Mouse (Mus musculus) neural tube, embryonic 15.5 days (tissue): ENCODE results near the gene Tmem132b. TPM values are rescaled to one million over a fixed set of nuclear protein-coding genes. Genes with fewer than 3 reads are reported as not detected.

Experiments
- ATAC-seq: fragments of 200-750 bp; cut with Nextera tagmentation; 2 replicates; pipeline ENCODE4 v1.8.0; 2017; ENCODE audit warnings: mild to moderate bottlenecking, moderate TSS enrichment, moderate library complexity; ENCODE audit not compliant: low FRiP score
- H3K27ac ChIP-seq: fragments of 300-500 bp; sonication (generic); replicated peaks from 2 replicates; pipeline ENCODE4 v1.5.1; 2015; ENCODE audit warnings: mild to moderate bottlenecking, inconsistent platforms
- H3K27me3 ChIP-seq: fragments of 300-500 bp; sonication (generic); replicated peaks from 2 replicates; pipeline ENCODE4 v1.6.1; 2015; ENCODE audit warnings: inconsistent platforms
- H3K36me3 ChIP-seq: fragments of 300-500 bp; sonication (generic); 2 replicates; pipeline ENCODE4 v1.6.1; 2015; ENCODE audit warnings: inconsistent platforms
- H3K4me1 ChIP-seq: fragments of 300-500 bp; sonication (generic); 2 replicates; pipeline ENCODE4 v1.6.1; 2015; ENCODE audit warnings: inconsistent platforms
- H3K4me2 ChIP-seq: fragments of 300-500 bp; sonication (generic); 2 replicates; pipeline ENCODE4 v1.6.1; 2015; ENCODE audit warnings: inconsistent platforms, mild to moderate bottlenecking, moderate library complexity
- H3K4me3 ChIP-seq: fragments of 300-500 bp; sonication (generic); replicated peaks from 2 replicates; pipeline ENCODE4 v1.5.1; 2015; ENCODE audit warnings: mild to moderate bottlenecking, inconsistent platforms
- H3K9ac ChIP-seq: fragments of 300-500 bp; sonication (generic); replicated peaks from 2 replicates; pipeline ENCODE4 v1.6.1; 2015; ENCODE audit warnings: mild to moderate bottlenecking, inconsistent platforms
- H3K9me3 ChIP-seq: fragments of 300-500 bp; sonication (generic); replicated peaks from 2 replicates; pipeline ENCODE4 v1.6.1; 2016; ENCODE audit warnings: inconsistent platforms
- WGBS: fragments of 180-500 bp; shearing (Covaris S2); methylation state at CpG from one replicate; pipeline ENCODE4 v1.1.7; 2015; ENCODE audit warnings: mixed read lengths; 5-methylcytosine and 5-hydroxymethylcytosine counted together
- polyA plus RNA-seq: library from polyadenylated mRNA; unstranded; fragments of >200 nt; fragmentation: Nextera tagmentation; extraction: Ambion mirVana; gene quantifications from 2 replicates; pipeline ENCODE4 v1.2.1, GENCODE M21; 2015

Gene Tmem132b
- polyA plus RNA-seq, 1 experiment from 2014 or later, result 5.6 TPM

- Histone ChIP-seq H3K27me3 (no peaks in the 10 kb centered on the region), H3K4me2 (no peak overlapping the region), H3K4me1 (no peaks in the 10 kb centered on the region), H3K9ac (no peak overlapping the region), H3K9me3 (no peaks in the 10 kb centered on the region), H3K4me3 (no peak overlapping the region), H3K27ac (no peak overlapping the region), H3K36me3 (no peaks in the 10 kb centered on the region)
- ATAC-seq, result no peak
- 84% methylated on average over 6 of the region's 6 CpGs for WGBS
These were observed 103.1 kb downstream of the Tmem132b start for GRCm38 (mm10) chr5:125634666-125635065.

DNA sequence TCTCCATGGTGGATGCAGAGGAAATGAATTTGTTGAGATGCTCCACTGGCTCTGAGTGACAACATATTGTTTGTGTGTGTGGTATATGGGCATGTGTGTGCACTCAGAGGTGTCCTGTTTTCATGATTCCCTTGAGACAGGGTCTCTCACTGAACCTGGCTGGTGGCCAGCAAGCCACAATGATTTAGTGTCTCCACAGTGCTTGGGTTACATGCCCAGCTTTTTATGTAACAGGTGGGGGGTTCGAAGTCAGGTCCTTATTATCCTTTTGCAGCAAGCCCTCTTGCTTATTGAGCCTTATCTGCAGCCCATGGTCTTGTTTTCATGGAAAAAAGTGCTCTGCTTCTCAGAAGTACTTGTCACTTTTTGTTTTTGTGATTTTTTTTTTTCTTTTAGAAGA lies 109.4 kb downstream of the Tmem132b start:
- no peak for ATAC-seq
- Histone ChIP-seq H3K9ac (no peak overlapping the region), H3K27me3 (no peaks in the 10 kb centered on the region), H3K4me2 (no peak overlapping the region), H3K9me3 (no peaks in the 10 kb centered on the region), H3K36me3 (no peaks in the 10 kb centered on the region), H3K27ac (no peak overlapping the region), H3K4me1 (peaks cover 10% of the 10 kb centered on the region; the same call in 1 of the 2 replicates), H3K4me3 (no peak overlapping the region)
- 82% methylated on average over 1 of the region's 1 CpGs for WGBS

GRCm38 (mm10) chr5:125641531-125642147 lies 110.1 kb downstream of the Tmem132b start:
- Histone ChIP-seq H3K4me1 (peaks cover 10% of the 10 kb centered on the region; the same call in 1 of the 2 replicates), H3K4me3 (no peak overlapping the region), H3K9me3 (no peaks in the 10 kb centered on the region), H3K9ac (no peak overlapping the region), H3K36me3 (no peaks in the 10 kb centered on the region), H3K27ac (peak overlapping the region; percentile 46; the same call in 1 of the 2 replicates), H3K27me3 (no peaks in the 10 kb centered on the region), H3K4me2 (peak overlapping the region; percentile 28)
- no peak for ATAC-seq
- WGBS, result 45% methylated on average over 18 of the region's 18 CpGs

- Histone ChIP-seq H3K9ac (no peak overlapping the region), H3K27ac (no peak overlapping the region), H3K9me3 (no peaks in the 10 kb centered on the region), H3K4me3 (no peak overlapping the region), H3K4me1 (no peaks in the 10 kb centered on the region), H3K27me3 (no peaks in the 10 kb centered on the region), H3K36me3 (no peaks in the 10 kb centered on the region), H3K4me2 (no peak overlapping the region)
- WGBS, result 88% methylated on average over 6 of the region's 6 CpGs
- no peak for ATAC-seq
These were observed 116.7 kb downstream of the Tmem132b start for GRCm38 (mm10) chr5:125648236-125648635.

GRCm38 (mm10) chr5:125649982-125650381 lies 118.4 kb downstream of the Tmem132b start:
- no peak overlapping the region for H3K4me2 ChIP-seq
- no peaks in the 10 kb centered on the region for H3K9me3 ChIP-seq
- H3K36me3 ChIP-seq, result no peaks in the 10 kb centered on the region
- no peak overlapping the region for H3K27ac ChIP-seq
- no peak for ATAC-seq
- no peak overlapping the region for H3K4me3 ChIP-seq
- no peaks in the 10 kb centered on the region for H3K27me3 ChIP-seq
- H3K9ac ChIP-seq, result no peak overlapping the region
- WGBS, result 26% methylated on average over 2 of the region's 2 CpGs
- no peaks in the 10 kb centered on the region for H3K4me1 ChIP-seq

DNA sequence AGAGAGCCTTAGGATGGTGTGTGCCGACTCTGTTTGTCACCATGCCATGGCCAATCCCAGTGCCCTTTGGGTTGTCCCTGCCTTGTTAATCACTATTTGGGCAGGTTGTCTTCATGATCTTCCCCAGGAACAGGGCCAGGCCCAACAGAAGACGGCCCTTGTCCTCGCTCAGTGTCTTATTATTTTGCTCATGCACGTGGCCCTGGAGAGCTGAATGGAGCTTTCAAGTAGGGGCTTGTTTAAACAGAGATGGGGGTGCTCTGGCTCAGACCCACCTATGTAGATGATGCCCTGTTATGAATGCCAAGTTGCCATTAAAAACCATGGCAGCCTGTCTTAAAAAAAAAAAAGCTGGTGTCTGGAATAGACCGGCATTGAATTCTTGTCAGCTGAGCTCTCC lies 126.5 kb downstream of the Tmem132b start:
- peaks cover 9% of the 10 kb centered on the region; the same call in 1 of the 2 replicates for H3K4me1 ChIP-seq
- no peaks in the 10 kb centered on the region for H3K27me3 ChIP-seq
- H3K4me3 ChIP-seq, result no peak overlapping the region
- H3K36me3 ChIP-seq, result no peaks in the 10 kb centered on the region
- no peak for ATAC-seq
- H3K27ac ChIP-seq, result no peak overlapping the region
- WGBS, result 72% methylated on average over 5 of the region's 5 CpGs
- no peaks in the 10 kb centered on the region for H3K9me3 ChIP-seq
- H3K9ac ChIP-seq, result no peak overlapping the region
- H3K4me2 ChIP-seq, result no peak overlapping the region

- no peak overlapping the region for H3K27ac ChIP-seq
- 27% methylated on average over 14 of the region's 14 CpGs for WGBS
- H3K9me3 ChIP-seq, result no peaks in the 10 kb centered on the region
- no peak for ATAC-seq
- no peak overlapping the region for H3K9ac ChIP-seq
- H3K36me3 ChIP-seq, result no peaks in the 10 kb centered on the region
- peaks cover 9% of the 10 kb centered on the region; the same call in 1 of the 2 replicates for H3K4me1 ChIP-seq
- no peak overlapping the region for H3K4me2 ChIP-seq
- no peak overlapping the region for H3K4me3 ChIP-seq
- no peaks in the 10 kb centered on the region for H3K27me3 ChIP-seq
These were observed 127.6 kb downstream of the Tmem132b start for GRCm38 (mm10) chr5:125658959-125659749.

DNA sequence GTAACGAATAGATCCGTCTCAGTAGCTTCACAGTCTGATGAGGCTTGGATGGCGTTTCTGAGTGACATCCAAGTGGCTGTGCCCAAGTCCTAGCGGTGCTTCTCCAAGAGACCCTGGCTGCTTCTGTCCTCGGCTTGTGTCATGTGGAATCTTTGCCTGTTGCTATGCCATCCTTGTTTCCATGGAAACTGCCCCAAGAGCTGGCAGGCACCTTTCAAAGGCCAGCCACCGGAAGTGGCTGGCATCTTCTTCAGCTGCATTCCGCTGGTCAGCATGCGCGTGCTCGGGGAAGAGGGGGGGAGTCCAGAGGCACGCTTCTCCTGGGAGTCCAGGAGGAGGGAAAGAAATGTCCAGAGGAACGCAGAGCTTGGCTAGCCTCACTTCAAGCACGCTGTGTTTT lies 144.0 kb downstream of the Tmem132b start:
- Histone ChIP-seq H3K4me1 (peaks cover 10% of the 10 kb centered on the region), H3K27me3 (no peaks in the 10 kb centered on the region), H3K36me3 (no peaks in the 10 kb centered on the region), H3K4me3 (0 out of 2 replicates have a peak overlapping the region, but pooled peaks have one; percentile 6), H3K9me3 (no peaks in the 10 kb centered on the region), H3K4me2 (peak overlapping the region; percentile 47), H3K27ac (peak overlapping the region; percentile 6; the same call in 1 of the 2 replicates), H3K9ac (no peak overlapping the region)
- 17% methylated on average over 13 of the region's 13 CpGs for WGBS
- peak; percentile 87 for ATAC-seq

DNA sequence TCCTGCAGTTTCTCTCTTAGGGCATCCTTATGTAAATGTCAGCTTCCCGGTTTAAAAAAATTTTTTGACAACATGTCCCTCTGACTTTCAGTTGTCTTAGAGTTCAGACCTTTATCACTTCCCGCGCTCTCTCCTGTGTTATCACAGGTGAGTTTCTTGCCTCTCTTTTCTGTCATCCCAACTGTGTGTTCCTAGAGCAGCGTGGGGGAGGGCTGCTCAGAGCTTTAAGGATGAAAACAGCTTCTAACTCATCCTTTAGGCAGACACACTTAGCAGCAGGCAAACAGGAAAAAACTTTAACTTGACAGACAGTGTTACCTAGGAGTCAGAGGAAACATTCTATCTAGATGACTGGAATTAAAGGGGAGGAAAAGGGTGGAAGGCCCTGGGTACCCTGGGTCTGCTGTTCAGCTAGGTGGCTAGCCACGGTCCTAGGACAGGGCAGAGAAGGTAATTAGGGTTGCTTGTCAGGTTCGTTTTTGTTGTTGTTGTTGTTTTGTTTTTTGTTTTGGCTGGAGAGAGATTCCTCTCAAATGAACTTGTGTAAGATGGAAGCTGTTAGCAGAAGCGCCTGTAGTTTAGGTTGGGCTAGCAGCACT lies 144.6 kb downstream of the Tmem132b start:
- Histone ChIP-seq H3K9me3 (no peaks in the 10 kb centered on the region), H3K36me3 (no peaks in the 10 kb centered on the region), H3K27ac (peak overlapping the region; percentile 6; the same call in 1 of the 2 replicates), H3K4me2 (peak overlapping the region; percentile 47), H3K9ac (no peak overlapping the region), H3K4me3 (0 out of 2 replicates have a peak overlapping the region, but pooled peaks have one; percentile 6), H3K27me3 (no peaks in the 10 kb centered on the region), H3K4me1 (peaks cover 10% of the 10 kb centered on the region)
- ATAC-seq, result peak; percentile 36; the same call in 1 of the 2 replicates
- WGBS, result 66% methylated on average over 7 of the region's 7 CpGs

GRCm38 (mm10) chr5:125680889-125681288 lies 149.3 kb downstream of the Tmem132b start:
- H3K27ac ChIP-seq, result no peak overlapping the region
- H3K9ac ChIP-seq, result no peak overlapping the region
- no peaks in the 10 kb centered on the region for H3K27me3 ChIP-seq
- H3K9me3 ChIP-seq, result no peaks in the 10 kb centered on the region
- H3K4me2 ChIP-seq, result no peak overlapping the region
- H3K4me3 ChIP-seq, result no peak overlapping the region
- ATAC-seq, result no peak
- H3K36me3 ChIP-seq, result no peaks in the 10 kb centered on the region
- WGBS, result 90% methylated on average over 6 of the region's 6 CpGs
- peaks cover 4% of the 10 kb centered on the region for H3K4me1 ChIP-seq

- no peak overlapping the region for H3K27ac ChIP-seq
- no peak overlapping the region for H3K4me3 ChIP-seq
- no peak for ATAC-seq
- H3K4me1 ChIP-seq, result peaks cover 5% of the 10 kb centered on the region
- H3K9ac ChIP-seq, result no peak overlapping the region
- 74% methylated on average over 6 of the region's 6 CpGs for WGBS
- no peaks in the 10 kb centered on the region for H3K27me3 ChIP-seq
- H3K4me2 ChIP-seq, result no peak overlapping the region
- no peaks in the 10 kb centered on the region for H3K9me3 ChIP-seq
- no peaks in the 10 kb centered on the region for H3K36me3 ChIP-seq
These were observed 151.9 kb downstream of the Tmem132b start for GRCm38 (mm10) chr5:125683491-125683890.
